Mouse (Mus musculus) stomach, postnatal 0 days (tissue): ENCODE measurements around the gene Rasgef1c. TPM values are rescaled to one million over a fixed set of nuclear protein-coding genes. Genes with fewer than 3 reads are reported as not detected.

ENCODE experiments used
- ATAC-seq: fragments of 200-750 bp; cut with Nextera tagmentation; 2 replicates; pipeline ENCODE4 v1.8.0; 2017; ENCODE audit not compliant: low FRiP score, low TSS enrichment
- DNase-seq: peaks from one replicate; pipeline ENCODE4 v3.0.0-alpha.2; 2016; ENCODE audit warnings: low spot score
- H3K27ac ChIP-seq: fragments of 300-500 bp; sonication (generic); replicated peaks from 2 replicates; pipeline ENCODE4 v1.5.1; 2014; ENCODE audit warnings: mild to moderate bottlenecking, control low read depth
- H3K27me3 ChIP-seq: fragments of 300-500 bp; sonication (generic); 2 replicates; pipeline ENCODE4 v1.6.1; 2014; ENCODE audit warnings: low read length; ENCODE audit not compliant: control insufficient read depth, insufficient read depth
- H3K36me3 ChIP-seq: fragments of 300-500 bp; sonication (generic); 2 replicates; pipeline ENCODE4 v1.6.1; 2014; ENCODE audit warnings: low read length, mixed read lengths; ENCODE audit not compliant: control insufficient read depth, insufficient read depth
- H3K4me1 ChIP-seq: fragments of 300-500 bp; sonication (generic); replicated peaks from 2 replicates; pipeline ENCODE4 v1.6.1; 2014; ENCODE audit warnings: antibody characterized with exemption; ENCODE audit not compliant: control insufficient read depth, insufficient read depth
- H3K4me2 ChIP-seq: fragments of 300-500 bp; sonication (generic); replicated peaks from 2 replicates; pipeline ENCODE4 v1.6.1; 2014; ENCODE audit warnings: low read depth, mild to moderate bottlenecking, control low read depth, moderate library complexity
- H3K4me3 ChIP-seq: fragments of 300-500 bp; sonication (generic); 2 replicates; pipeline ENCODE4 v1.5.1; 2014; ENCODE audit warnings: low read depth, low read length, control low read depth
- H3K9ac ChIP-seq: fragments of 300-500 bp; sonication (generic); 2 replicates; pipeline ENCODE4 v1.6.1; 2014; ENCODE audit warnings: mild to moderate bottlenecking, low read length, control low read depth, mixed read lengths
- H3K9me3 ChIP-seq: fragments of 300-500 bp; sonication (generic); 2 replicates; pipeline ENCODE4 v1.6.1; 2016; ENCODE audit warnings: low read length; ENCODE audit not compliant: control insufficient read depth
- CTCF ChIP-seq: IDR thresholded peaks from 2 replicates; pipeline ENCODE4 v1.5.1; 2016; ENCODE audit warnings: antibody characterized with exemption, low read depth, mild to moderate bottlenecking, moderate library complexity
- EP300 ChIP-seq: optimal IDR thresholded peaks from 2 replicates; pipeline ENCODE3; 2016; ENCODE audit warnings: antibody characterized with exemption
- WGBS: fragments of 180-500 bp; shearing (Covaris S2); extraction: QIAGEN DNeasy Blood & Tissue Kit; methylation state at CpG from one replicate; pipeline ENCODE4 v1.1.7; 2014; 5-methylcytosine and 5-hydroxymethylcytosine counted together
- polyA plus RNA-seq: library from polyadenylated mRNA; unstranded; fragments of >200 nt; fragmentation: Nextera tagmentation; extraction: Ambion mirVana; gene quantifications from 2 replicates; pipeline ENCODE4 v1.2.1, GENCODE M21; 2015

Gene Rasgef1c
- polyA plus RNA-seq, 1 experiment from 2014 or later: 0.74 TPM

GRCm38 (mm10) chr11:49953616-49954015 lies 52.0 kb downstream of the Rasgef1c start:
- Histone ChIP-seq H3K4me3 (no peak overlapping the region), H3K9ac (no peak overlapping the region), H3K4me1 (no peaks in the 10 kb centered on the region), H3K4me2 (no peak overlapping the region), H3K9me3 (no peaks in the 10 kb centered on the region), H3K36me3 (no peaks in the 10 kb centered on the region), H3K27me3 (no peaks in the 10 kb centered on the region), H3K27ac (no peak overlapping the region)
- WGBS: 93% methylated on average over 6 of the region's 6 CpGs
- TF ChIP-seq CTCF: no peak
- no peak for DNase-seq
- ATAC-seq: no peak

DNA sequence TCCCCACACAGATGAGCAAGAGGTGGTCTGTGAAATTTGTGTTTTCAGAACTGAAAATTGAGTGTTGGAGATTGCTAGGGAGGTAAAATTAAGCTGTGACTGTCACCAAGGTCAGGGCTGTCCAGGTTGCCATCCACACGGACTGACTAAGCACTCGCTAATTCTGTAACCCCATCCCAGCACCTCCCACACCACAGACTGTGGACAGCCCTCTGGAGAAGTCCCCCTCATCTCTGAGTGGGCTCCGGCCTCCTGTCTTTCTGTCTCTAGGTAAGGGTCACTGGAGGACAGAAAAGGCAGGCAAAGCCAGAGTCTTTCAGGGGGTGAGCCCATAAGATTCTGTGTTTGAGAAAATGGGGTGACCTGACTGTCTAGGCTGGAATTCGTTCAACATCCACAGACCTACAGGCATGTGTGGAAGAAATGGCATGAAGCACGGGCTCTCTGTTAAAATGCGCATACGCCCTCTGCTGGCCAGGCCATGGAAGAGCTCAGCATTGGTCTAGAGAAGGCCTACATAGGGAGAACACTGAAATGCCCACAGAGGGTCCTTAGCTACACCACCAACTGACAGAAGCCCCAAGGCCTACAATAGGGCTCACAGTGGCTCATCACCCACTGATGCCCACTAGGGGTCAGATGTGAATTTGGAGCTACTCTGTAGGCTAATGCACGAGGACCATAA lies 54.1 kb downstream of the Rasgef1c start:
- no peaks in the 10 kb centered on the region for H3K36me3 ChIP-seq
- no peaks in the 10 kb centered on the region for H3K9me3 ChIP-seq
- WGBS: 26% methylated on average over 8 of the region's 8 CpGs
- peak; percentile 93 for TF ChIP-seq CTCF
- TF ChIP-seq EP300: no peak
- DNase-seq: peak; percentile 73
- no peaks in the 10 kb centered on the region for H3K27me3 ChIP-seq
- H3K4me2 ChIP-seq: no peak overlapping the region
- ATAC-seq: peak; percentile 68; the same call in 1 of the 2 replicates
- H3K4me1 ChIP-seq: no peaks in the 10 kb centered on the region
- no peak overlapping the region for H3K9ac ChIP-seq
- no peak overlapping the region for H3K27ac ChIP-seq
- H3K4me3 ChIP-seq: no peak overlapping the region

DNA sequence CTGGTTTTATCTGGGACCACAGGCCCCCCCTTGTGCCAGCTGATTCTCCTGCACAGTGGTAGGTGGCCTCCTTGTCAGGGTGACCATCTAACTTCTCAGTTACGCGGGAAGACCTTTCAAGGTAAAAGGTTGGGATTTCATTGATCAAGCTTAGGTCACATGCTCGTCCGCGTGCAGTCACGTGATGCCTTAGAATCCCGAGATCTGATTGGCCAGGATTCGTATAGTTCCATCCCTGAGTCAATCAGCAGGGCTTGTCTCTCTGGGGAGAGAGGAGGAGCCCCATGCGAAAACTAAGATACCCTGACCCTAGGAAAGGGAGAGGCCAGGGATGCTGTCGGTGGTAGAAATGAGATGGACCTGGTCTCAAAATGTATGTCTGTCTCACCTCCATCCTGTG lies 56.4 kb downstream of the Rasgef1c start:
- DNase-seq (no peak), ATAC-seq (no peak)
- TF ChIP-seq EP300 (no peak), CTCF (no peak)
- Histone ChIP-seq H3K9me3 (no peaks in the 10 kb centered on the region), H3K36me3 (no peaks in the 10 kb centered on the region), H3K4me1 (no peaks in the 10 kb centered on the region), H3K27me3 (no peaks in the 10 kb centered on the region), H3K4me3 (no peak overlapping the region), H3K9ac (no peak overlapping the region), H3K4me2 (no peak overlapping the region), H3K27ac (no peak overlapping the region)
- WGBS: 74% methylated on average over 10 of the region's 10 CpGs

GRCm38 (mm10) chr11:49961098-49961740 lies 59.6 kb downstream of the Rasgef1c start:
- no peak for ATAC-seq
- H3K9ac ChIP-seq: no peak overlapping the region
- H3K27me3 ChIP-seq: no peaks in the 10 kb centered on the region
- no peaks in the 10 kb centered on the region for H3K9me3 ChIP-seq
- H3K36me3 ChIP-seq: no peaks in the 10 kb centered on the region
- no peak overlapping the region for H3K4me3 ChIP-seq
- TF ChIP-seq EP300 (no peak), CTCF (peak; percentile 93)
- DNase-seq: peak; percentile 72
- H3K27ac ChIP-seq: no peak overlapping the region
- H3K4me1 ChIP-seq: no peaks in the 10 kb centered on the region
- 33% methylated on average over 10 of the region's 10 CpGs for WGBS
- no peak overlapping the region for H3K4me2 ChIP-seq

DNA sequence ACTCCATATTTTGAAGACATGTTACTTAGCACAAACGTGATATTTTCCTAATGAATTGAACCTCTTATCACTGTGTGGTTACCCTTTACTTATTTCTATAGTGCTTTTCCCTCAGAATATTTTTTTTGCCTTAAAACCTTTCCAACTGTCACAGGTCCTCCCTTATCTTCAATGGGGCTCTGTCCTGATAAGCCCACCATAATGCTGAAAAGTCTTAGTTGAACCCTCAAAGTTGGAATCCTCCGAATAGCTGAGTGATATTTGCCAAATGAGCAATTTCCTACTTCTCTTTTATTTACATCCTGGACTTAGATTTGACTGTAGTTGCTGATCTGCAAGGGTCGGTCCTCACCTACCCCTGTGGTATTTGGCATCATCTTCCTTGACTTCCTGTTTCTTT lies 63.7 kb downstream of the Rasgef1c start:
- no peak for ATAC-seq
- H3K9ac ChIP-seq: no peak overlapping the region
- no peak overlapping the region for H3K4me3 ChIP-seq
- no peak for DNase-seq
- H3K9me3 ChIP-seq: no peaks in the 10 kb centered on the region
- TF ChIP-seq CTCF (no peak), EP300 (no peak)
- H3K36me3 ChIP-seq: no peaks in the 10 kb centered on the region
- no peaks in the 10 kb centered on the region for H3K4me1 ChIP-seq
- 61% methylated on average over 3 of the region's 3 CpGs for WGBS
- no peak overlapping the region for H3K4me2 ChIP-seq
- H3K27me3 ChIP-seq: no peaks in the 10 kb centered on the region
- H3K27ac ChIP-seq: no peak overlapping the region

- no peak for DNase-seq
- H3K9ac ChIP-seq: no peak overlapping the region
- no peak overlapping the region for H3K4me2 ChIP-seq
- H3K4me3 ChIP-seq: no peak overlapping the region
- no peaks in the 10 kb centered on the region for H3K27me3 ChIP-seq
- no peaks in the 10 kb centered on the region for H3K4me1 ChIP-seq
- H3K36me3 ChIP-seq: no peaks in the 10 kb centered on the region
- 86% methylated on average over 2 of the region's 2 CpGs for WGBS
- no peak overlapping the region for H3K27ac ChIP-seq
- no peaks in the 10 kb centered on the region for H3K9me3 ChIP-seq
- no peak for ATAC-seq
- TF ChIP-seq CTCF: no peak
- no peak for TF ChIP-seq EP300
These were observed 68.1 kb downstream of the Rasgef1c start for GRCm38 (mm10) chr11:49969692-49970091.
